Mouse (Mus musculus) CH12.LX (cell line): ENCODE measurements around the gene Cnih1. TPM values are rescaled to one million over a fixed set of nuclear protein-coding genes. Genes with fewer than 3 reads are reported as not detected.

Experiments used
- DNase-seq: peaks from one replicate; pipeline ENCODE4 v3.0.0-alpha.2; 2013; ENCODE audit errors: extremely low read depth
- H3K27ac ChIP-seq: 2 replicates; pipeline ENCODE4 v1.5.1; 2012; ENCODE audit warnings: low read depth, mild to moderate bottlenecking, control low read depth, moderate library complexity; ENCODE audit not compliant: insufficient read depth
- H3K27me3 ChIP-seq: replicated peaks from 2 replicates; pipeline ENCODE3; 2012; ENCODE audit warnings: inconsistent platforms
- H3K36me3 ChIP-seq, 2 experiments: replicated peaks in 1 of 2; 2 replicates each; pipeline versions ENCODE3 to v1.6.1; 2012; ENCODE audit warnings: inconsistent platforms in 1 of 2, low read length in 1 of 2, mild to moderate bottlenecking in 1 of 2, mixed read lengths in 1 of 2, moderate library complexity in 1 of 2; ENCODE audit not compliant: control insufficient read depth in 1 of 2, insufficient read depth in 1 of 2
- H3K4me1 ChIP-seq, 2 experiments: 2 replicates each; pipeline ENCODE4 v1.6.1; 2012; ENCODE audit warnings: inconsistent platforms in 1 of 2, moderate library complexity in 1 of 2; ENCODE audit not compliant: insufficient read depth in 2 of 2, control insufficient read depth in 1 of 2
- H3K4me2 ChIP-seq: 2 replicates; pipeline ENCODE4 v1.6.1; 2012; ENCODE audit warnings: low read depth, mild to moderate bottlenecking, control low read depth; ENCODE audit not compliant: poor library complexity, insufficient read depth, severe bottlenecking
- H3K4me3 ChIP-seq, 3 experiments: fragments of 150-350 bp in 1 of 3; sonication (generic) in 1 of 3; replicated peaks in 1 of 3; 2 replicates each; pipeline versions ENCODE3 to v1.5.1; 2011 to 2012; ENCODE audit warnings: low read depth in 2 of 3, low read length in 2 of 3, mild to moderate bottlenecking in 2 of 3, moderate library complexity in 2 of 3, control low read depth in 1 of 3, improper control_type of control experiment in 1 of 3, inconsistent platforms in 1 of 3, mixed read lengths in 1 of 3; ENCODE audit not compliant: poor library complexity in 1 of 3
- H3K79me2 ChIP-seq: replicated peaks from 2 replicates; pipeline ENCODE4 v1.6.1; 2012; ENCODE audit warnings: mild to moderate bottlenecking, moderate library complexity; ENCODE audit not compliant: control insufficient read depth, poor library complexity, insufficient read depth, severe bottlenecking; ENCODE audit errors: extremely low read depth
- H3K9ac ChIP-seq: 2 replicates; pipeline ENCODE4 v1.6.1; 2012; ENCODE audit warnings: low read depth, mild to moderate bottlenecking, control low read depth, moderate library complexity; ENCODE audit not compliant: insufficient read depth
- H3K9me3 ChIP-seq: replicated peaks from 2 replicates; pipeline ENCODE3; 2012; ENCODE audit warnings: low read length, inconsistent platforms, mixed read lengths
- CHD1 ChIP-seq: IDR thresholded peaks from 2 replicates; pipeline ENCODE4 v1.6.1; 2012; ENCODE audit warnings: low read depth, low read length, improper control_type of control experiment, inconsistent platforms
- CTCF ChIP-seq, 2 experiments: IDR thresholded peaks in 1 of 2; conservative IDR thresholded peaks in 1 of 2; 2 replicates each; pipeline ENCODE4 v1.5.1; 2011 to 2012; ENCODE audit warnings: low read depth in 2 of 2, low read length in 2 of 2, improper control_type of control experiment in 1 of 2, inconsistent platforms in 1 of 2, mild to moderate bottlenecking in 1 of 2, moderate library complexity in 1 of 2
- E2F4 ChIP-seq: IDR thresholded peaks from 2 replicates; pipeline ENCODE4 v1.6.1; 2011; ENCODE audit warnings: low read depth, low read length, improper control_type of control experiment; ENCODE audit not compliant: insufficient replicate concordance
- ETS1 ChIP-seq: conservative IDR thresholded peaks from 2 replicates; pipeline ENCODE4 v1.6.1; 2012; ENCODE audit warnings: low read depth, mild to moderate bottlenecking, inconsistent platforms, low read length, improper control_type of control experiment, moderate library complexity
- HCFC1 ChIP-seq: IDR thresholded peaks from 2 replicates; pipeline ENCODE4 v1.6.1; 2012; ENCODE audit warnings: low read depth, mild to moderate bottlenecking, inconsistent platforms, low read length, improper control_type of control experiment
- IRF4 ChIP-seq: IDR thresholded peaks from 2 replicates; pipeline ENCODE4 v1.6.1; 2014; ENCODE audit warnings: low read depth, mild to moderate bottlenecking, inconsistent platforms, low read length, improper control_type of control experiment
- KAT2A ChIP-seq: IDR thresholded peaks from 2 replicates; pipeline ENCODE4 v1.6.1; 2012; ENCODE audit warnings: low read length, improper control_type of control experiment, inconsistent platforms; ENCODE audit not compliant: insufficient replicate concordance
- MAFK ChIP-seq: IDR thresholded peaks from 2 replicates; pipeline ENCODE4 v1.6.1; 2011; ENCODE audit warnings: low read length, improper control_type of control experiment; ENCODE audit not compliant: insufficient replicate concordance
- MEF2A ChIP-seq: IDR thresholded peaks from 2 replicates; pipeline ENCODE4 v1.6.1; 2014; ENCODE audit warnings: low read depth, mild to moderate bottlenecking, inconsistent platforms, low read length, improper control_type of control experiment, borderline replicate concordance
- MXI1 ChIP-seq: IDR thresholded peaks from 2 replicates; pipeline ENCODE4 v1.6.1; 2011; ENCODE audit warnings: mild to moderate bottlenecking, low read depth, low read length, improper control_type of control experiment
- NELFE ChIP-seq: IDR thresholded peaks from 2 replicates; pipeline ENCODE4 v1.6.1; 2011; ENCODE audit warnings: low read depth, low read length, improper control_type of control experiment
- PAX5 ChIP-seq: IDR thresholded peaks from 2 replicates; pipeline ENCODE4 v1.6.1; 2012; ENCODE audit warnings: low read length, inconsistent platforms, mixed read lengths
- POLR2A ChIP-seq: IDR thresholded peaks from 2 replicates; pipeline ENCODE4 v1.6.1; 2011; ENCODE audit warnings: low read depth, mild to moderate bottlenecking, improper control_type of control experiment, low read length
- POLR2AphosphoS2 ChIP-seq: IDR thresholded peaks from 2 replicates; pipeline ENCODE4 v1.6.1; 2011; ENCODE audit warnings: low read depth, low read length, improper control_type of control experiment
- RAD21 ChIP-seq: IDR thresholded peaks from 2 replicates; pipeline ENCODE4 v1.6.1; 2011; ENCODE audit warnings: low read depth, mild to moderate bottlenecking, low read length, improper control_type of control experiment, moderate library complexity
- RCOR1 ChIP-seq: conservative IDR thresholded peaks from 2 replicates; pipeline ENCODE4 v1.6.1; 2012; ENCODE audit warnings: low read depth, mild to moderate bottlenecking, inconsistent platforms, low read length, improper control_type of control experiment
- SIN3A ChIP-seq: IDR thresholded peaks from 2 replicates; pipeline ENCODE4 v1.6.1; 2012; ENCODE audit warnings: low read length, improper control_type of control experiment, inconsistent platforms
- SMC3 ChIP-seq: IDR thresholded peaks from 2 replicates; pipeline ENCODE4 v1.6.1; 2011; ENCODE audit warnings: low read depth, low read length, improper control_type of control experiment
- TCF12 ChIP-seq: IDR thresholded peaks from 2 replicates; pipeline ENCODE4 v1.6.1; 2014; ENCODE audit warnings: low read depth, mild to moderate bottlenecking, inconsistent platforms, low read length, improper control_type of control experiment
- UBTF ChIP-seq: IDR thresholded peaks from 2 replicates; pipeline ENCODE4 v1.6.1; 2012; ENCODE audit warnings: low read depth, mild to moderate bottlenecking, inconsistent platforms, low read length, improper control_type of control experiment, moderate library complexity
- USF1 ChIP-seq: IDR thresholded peaks from 2 replicates; pipeline ENCODE4 v1.6.1; 2014; ENCODE audit warnings: low read depth, mild to moderate bottlenecking, inconsistent platforms, low read length, improper control_type of control experiment
- ZC3H11A ChIP-seq: IDR thresholded peaks from 2 replicates; pipeline ENCODE4 v1.6.1; 2012; ENCODE audit warnings: low read depth, mild to moderate bottlenecking, inconsistent platforms, low read length, improper control_type of control experiment
- ZKSCAN1 ChIP-seq: IDR thresholded peaks from 2 replicates; pipeline ENCODE4 v1.6.1; 2012; ENCODE audit warnings: low read depth, inconsistent platforms, low read length, improper control_type of control experiment, borderline replicate concordance
- dilution Hi-C: fragments of 300-500 bp; cut with MboI; formaldehyde crosslinking; loops from 2 replicates; pipeline ENCODE4 v1.14.3; 2020; ENCODE audit warnings: low sequenced_read_pairs; ENCODE audit not compliant: extremely low pct_unique_long_range_greater_than_20kb, extremely low pct_ligation_motif_present
- in situ Hi-C: fragments of 300-500 bp; cut with MboI; formaldehyde crosslinking; loops from 3 replicates; pipeline ENCODE4 v1.14.3; 2019; ENCODE audit warnings: low sequenced_read_pairs, low pct_ligation_motif_present, low pct_unique_long_range_greater_than_20kb, mixed read lengths
- polyA plus RNA-seq: library from polyadenylated mRNA; unstranded; fragments of >175 nt; gene quantifications from 2 replicates; pipeline ENCODE4 v1.2.1, GENCODE M21; 2012; ENCODE audit warnings: low read depth; ENCODE audit not compliant: insufficient read length
- total RNA-seq, 2 experiments: library from RNA; depleted of rRNA; stranded (reverse); fragments of 300-350 nt in 1 of 2; fragments of >200 nt in 1 of 2; gene quantifications; 2 replicates each; pipeline ENCODE4 v1.2.3; 2012 to 2014

Cnih1 gene
- total and polyA plus RNA-seq, 3 experiments: 68.9 to 190 (median 185) TPM

DNA sequence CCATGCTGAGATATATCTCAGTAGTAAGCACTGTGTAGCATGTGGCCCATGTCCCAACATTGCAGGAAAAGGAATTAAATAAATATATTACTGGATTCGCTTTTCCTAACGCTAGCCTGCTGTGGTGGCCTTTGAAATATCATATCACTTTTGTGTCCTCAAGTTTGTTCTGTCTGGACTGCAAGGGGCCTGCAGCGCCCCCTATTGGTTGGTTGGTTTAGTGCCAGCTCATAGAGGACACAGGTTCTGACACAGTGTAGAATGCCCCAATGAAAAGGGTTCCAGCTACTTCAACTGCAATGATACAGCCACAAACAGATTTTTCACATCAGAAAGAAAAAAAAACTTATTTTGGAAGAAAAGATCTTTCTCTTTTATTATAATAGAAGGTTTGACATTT is 62.5 kb downstream of the Cnih1 start:
- Histone ChIP-seq H3K9me3 (no peaks in the 10 kb centered on the region), H3K4me3 (no peak overlapping the region), H3K9ac (no peak overlapping the region), H3K4me1 (no peaks in the 10 kb centered on the region), H3K27me3 (no peaks in the 10 kb centered on the region), H3K79me2 (no peaks in the 10 kb centered on the region), H3K4me2 (no peak overlapping the region), H3K36me3 (no peaks in the 10 kb centered on the region), H3K27ac (no peak overlapping the region)
- TF ChIP-seq PAX5: no peak
- TF ChIP-seq NELFE: no peak
- no peak for TF ChIP-seq MEF2A
- peak; percentile 36 for TF ChIP-seq RAD21
- TF ChIP-seq CTCF (conservative IDR thresholded peaks at IDR 0.05 in 1 of 2, IDR thresholded peaks at IDR 0.05 in 1 of 2; ENCODE audit: low read depth in 2 of 2, low read length in 2 of 2): peak; percentile 41 to 66; a peak in 3 of 4 replicates
- no peak for TF ChIP-seq KAT2A
- no peak for TF ChIP-seq RCOR1
- TF ChIP-seq IRF4: no peak
- no peak for TF ChIP-seq USF1
- no peak for TF ChIP-seq MXI1
- TF ChIP-seq SIN3A: no peak
- no peak for TF ChIP-seq MAFK
- peak; percentile 6; the same call in 1 of the 2 replicates for TF ChIP-seq SMC3
- TF ChIP-seq ZKSCAN1: no peak
- TF ChIP-seq TCF12: no peak
- TF ChIP-seq E2F4: no peak
- TF ChIP-seq POLR2AphosphoS2: no peak
- TF ChIP-seq HCFC1: no peak
- TF ChIP-seq CHD1: no peak
- no peak for TF ChIP-seq POLR2A
- TF ChIP-seq ETS1: no peak
- no peak for TF ChIP-seq ZC3H11A
- no peak for TF ChIP-seq UBTF
- dilution Hi-C loops: no loop called here
- in situ Hi-C loops: loop anchor here (10.0 kb wide), 1 partner anchor 741 kb away; no protein-coding TSS in a partner anchor
- DNase-seq: peak; percentile 67

Other genes starting within 250 kb of the Cnih1 start
- gene Cdkn3, start 27.9 kb downstream of the Cnih1 start, total RNA-seq (2012; rRNA removed): 16.0 and 19.6 TPM in 2 replicates
- gene Cdkn3, start 27.9 kb downstream of the Cnih1 start, total RNA-seq (2014; rRNA removed): 22.8 and 24.3 TPM in 2 replicates
- 27.8 and 35.5 TPM in 2 replicates for gene Cdkn3, start 27.9 kb downstream of the Cnih1 start, polyA plus RNA-seq
- 27.2 and 33.8 TPM in 2 replicates for gene Gmfb, start 33.8 kb upstream of the Cnih1 start, total RNA-seq (2012; rRNA removed)
- 97.6 and 110 TPM in 2 replicates for gene Gmfb, start 33.8 kb upstream of the Cnih1 start, total RNA-seq (2014; rRNA removed)
- 60.4 and 70.1 TPM in 2 replicates for gene Gmfb, start 33.8 kb upstream of the Cnih1 start, polyA plus RNA-seq
- 9.6 and 10.7 TPM in 2 replicates for gene Cgrrf1, start 43.7 kb upstream of the Cnih1 start, total RNA-seq (2012; rRNA removed)
- 17.1 and 19.1 TPM in 2 replicates for gene Cgrrf1, start 43.7 kb upstream of the Cnih1 start, total RNA-seq (2014; rRNA removed)
- gene Cgrrf1, start 43.7 kb upstream of the Cnih1 start, polyA plus RNA-seq: 9.4 and 13.1 TPM in 2 replicates
- gene Samd4, start 94.4 kb upstream of the Cnih1 start, total RNA-seq (2012; rRNA removed): 0.29 and 0.64 TPM in 2 replicates
- 1.5 TPM in 2 replicates for gene Samd4, start 94.4 kb upstream of the Cnih1 start, total RNA-seq (2014; rRNA removed)
- gene Samd4, start 94.4 kb upstream of the Cnih1 start, polyA plus RNA-seq: 3.6 and 4.6 TPM in 2 replicates